Mouse (Mus musculus) gastrocnemius, postnatal 25 days (tissue): ENCODE results near the gene Grk5. TPM values are rescaled to one million over a fixed set of nuclear protein-coding genes. Genes with fewer than 3 reads are reported as not detected.

ENCODE experiments used
- DNase-seq: peaks from one replicate; pipeline ENCODE4 v3.0.0; 2022
- total RNA-seq, 2 experiments: library from RNA; stranded (reverse); gene quantifications; 1 replicate in 1 of 2; 2 replicates in 1 of 2; pipeline ENCODE4 v1.2.3; 2021

Gene Grk5
- total RNA-seq, 2 experiments from 2014 or later, result 4.6 to 5.5 TPM

DNA sequence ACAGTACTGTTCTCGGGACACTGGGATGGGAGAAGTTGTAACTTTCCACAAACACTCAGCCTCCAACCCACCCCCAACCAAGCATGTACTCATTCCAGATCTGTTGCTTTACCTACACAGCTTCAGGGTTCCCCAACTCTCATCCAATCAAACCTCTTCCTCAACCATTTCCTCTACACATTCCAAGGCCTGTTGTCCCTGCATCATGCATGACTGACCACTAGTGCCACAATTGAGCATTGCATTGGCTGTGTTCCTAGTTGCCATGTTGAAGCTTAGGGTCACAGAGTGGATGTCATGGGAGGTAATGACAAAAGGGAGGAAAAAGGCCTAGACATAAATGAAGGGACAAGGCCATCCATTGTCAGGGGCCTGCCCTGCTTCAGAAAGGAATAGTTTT is 175.5 kb downstream of the Grk5 start:
- no peak for DNase-seq

GRCm38 (mm10) chr19:61078622-61079021 is 189.1 kb downstream of the Grk5 start:
- no peak for DNase-seq

GRCm38 (mm10) chr19:61080251-61080749 is 190.8 kb downstream of the Grk5 start:
- no peak for DNase-seq

- DNase-seq, result no peak
Observed at GRCm38 (mm10) chr19:61083006-61083405, 193.5 kb downstream of the Grk5 start.

DNA sequence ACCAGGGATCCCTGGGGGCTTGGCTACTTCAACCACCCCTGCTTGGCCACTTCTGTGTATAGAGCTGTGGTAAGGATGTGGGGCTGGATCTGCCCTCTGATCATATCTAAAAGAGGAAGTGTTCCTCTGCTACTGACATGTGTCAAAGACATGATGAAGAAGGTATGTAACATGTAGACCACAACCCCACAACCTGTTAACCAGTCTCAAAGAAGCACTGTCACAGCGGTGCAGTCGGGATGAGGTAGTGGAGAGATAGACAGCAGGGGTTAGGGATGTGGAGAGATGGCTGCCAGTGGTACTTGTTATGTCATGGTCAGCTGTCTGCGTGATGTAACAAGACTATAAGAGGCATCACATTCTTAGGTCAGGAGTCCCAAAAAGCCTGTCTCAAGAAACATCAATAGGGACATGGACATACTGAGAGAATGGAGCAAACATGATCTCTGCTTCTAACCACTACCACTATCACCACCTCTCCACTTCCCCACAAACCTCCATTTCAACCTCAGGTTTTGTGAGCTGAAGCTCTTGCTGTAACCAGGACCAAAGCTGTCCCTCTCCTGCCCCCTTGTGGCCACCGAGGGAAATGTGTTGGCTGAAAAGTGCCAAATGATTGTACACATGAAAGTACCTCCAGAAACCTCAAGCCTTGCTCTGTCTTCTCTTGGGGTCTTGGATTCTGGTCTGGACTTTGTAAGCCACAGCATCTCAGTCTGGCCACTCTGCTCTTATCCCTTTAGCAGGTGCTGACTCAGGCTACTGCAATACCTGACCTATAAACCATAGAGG is 194.8 kb downstream of the Grk5 start:
- peak; percentile 61 for DNase-seq

- DNase-seq, result no peak
Observed at GRCm38 (mm10) chr19:61085217-61085616, 195.7 kb downstream of the Grk5 start.

- DNase-seq, result no peak
Observed at GRCm38 (mm10) chr19:61087781-61088180, 198.2 kb downstream of the Grk5 start.

DNA sequence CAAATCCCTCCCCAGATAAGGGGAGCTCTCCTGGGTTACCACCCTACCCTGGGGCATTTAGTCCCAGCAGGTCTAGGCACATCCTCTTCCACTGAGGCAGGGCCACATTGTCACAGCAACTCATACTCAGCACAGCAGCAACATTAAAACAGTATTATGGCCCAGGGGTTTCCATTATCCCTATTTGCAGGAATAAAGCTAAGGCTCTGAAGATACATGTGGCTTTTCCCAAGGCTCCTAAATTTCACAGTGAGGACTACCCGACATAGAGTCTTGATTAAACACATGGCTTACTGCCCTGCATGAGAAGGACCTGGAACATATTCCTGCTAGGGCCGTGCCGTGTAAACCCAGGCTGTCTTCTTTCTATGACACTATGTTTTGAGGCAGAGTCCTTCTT is 199.5 kb downstream of the Grk5 start:
- no peak for DNase-seq

DNA sequence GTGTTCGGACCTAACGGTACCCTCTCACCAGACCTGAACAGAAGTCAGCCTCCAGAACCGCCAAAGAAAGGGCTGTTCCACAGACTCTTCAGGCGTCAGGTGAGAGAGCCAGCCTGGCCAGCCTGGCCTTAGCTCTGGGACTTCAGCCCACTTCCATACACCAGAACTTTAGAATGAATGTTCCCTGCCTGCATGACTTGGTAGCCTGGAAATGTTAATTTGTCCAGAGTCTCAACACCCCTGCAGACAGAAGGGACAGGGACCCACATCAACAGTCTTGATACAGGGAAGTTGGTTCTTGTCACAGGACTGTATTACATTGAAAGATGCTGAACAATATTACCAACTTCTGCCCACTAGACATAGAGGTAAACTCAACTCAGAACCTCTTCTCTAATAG is 201.0 kb downstream of the Grk5 start:
- no peak for DNase-seq

- DNase-seq, result no peak
Observed at GRCm38 (mm10) chr19:61096776-61097175, 207.2 kb downstream of the Grk5 start.

- DNase-seq, result no peak
Observed at GRCm38 (mm10) chr19:61097764-61098163, 208.2 kb downstream of the Grk5 start.

DNA sequence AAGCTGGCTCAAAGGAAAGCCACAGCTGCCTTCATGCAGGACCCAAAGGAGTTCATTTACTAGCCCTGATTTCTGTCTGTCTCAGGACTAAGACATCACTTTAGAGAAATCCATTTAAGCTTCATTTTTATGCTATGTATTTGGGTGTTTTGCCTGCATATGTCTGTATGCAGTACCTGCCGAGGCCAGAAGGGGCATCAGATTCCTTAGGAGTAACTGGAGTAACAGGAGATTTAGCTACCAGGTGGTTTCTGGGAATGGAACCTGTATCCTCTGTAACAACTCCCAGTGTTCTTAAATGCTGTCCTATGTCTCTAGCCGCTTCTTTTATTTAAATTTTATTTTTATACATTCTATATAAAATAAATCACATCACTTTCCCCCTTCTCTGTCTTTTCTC is 220.6 kb downstream of the Grk5 start:
- no peak for DNase-seq

GRCm38 (mm10) chr19:61131096-61131495 is 241.5 kb downstream of the Grk5 start:
- no peak for DNase-seq

GRCm38 (mm10) chr19:61138655-61139054 is 249.1 kb downstream of the Grk5 start:
- no peak for DNase-seq

DNA sequence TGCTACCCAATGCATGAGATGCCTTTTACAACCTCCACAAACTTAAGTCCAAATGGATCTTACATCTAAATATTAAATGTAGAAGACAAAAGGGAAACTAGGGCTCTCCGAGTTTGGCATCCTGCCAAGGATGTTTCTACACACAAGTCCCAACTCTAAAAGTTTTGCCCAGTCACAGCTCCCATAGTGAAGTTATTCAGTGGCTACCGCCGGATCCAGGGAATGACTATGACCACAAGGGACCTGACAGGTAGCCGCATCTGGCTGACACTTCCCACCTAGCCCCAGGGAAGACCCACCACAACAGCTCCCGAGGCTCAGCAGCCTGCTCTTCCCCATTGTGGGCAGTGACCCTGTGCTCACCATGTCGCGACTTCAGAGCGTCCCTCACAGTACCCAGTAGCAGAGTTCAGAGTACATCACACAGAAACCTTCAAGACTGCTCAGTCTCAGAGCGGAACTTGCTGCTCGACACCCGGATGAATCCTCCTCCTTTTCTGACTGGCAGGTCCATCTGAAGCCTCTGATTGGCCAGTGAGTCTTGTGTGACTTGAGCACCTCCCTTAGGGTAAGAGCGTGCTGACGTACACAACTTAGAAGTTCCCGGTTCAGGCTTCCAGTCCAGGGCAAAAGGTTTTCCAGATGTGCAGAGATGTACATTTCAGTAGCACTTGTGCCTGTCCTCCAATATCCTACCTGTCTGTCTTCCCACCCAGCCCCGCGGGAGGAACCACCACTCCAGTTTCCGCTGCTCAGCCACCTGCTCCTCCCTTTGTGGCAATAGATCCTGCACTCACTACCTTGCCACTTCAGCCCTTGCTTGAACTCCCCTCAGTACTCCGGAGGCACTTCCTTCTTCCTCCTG is 251.0 kb downstream of the Grk5 start, which contains the start of gene Zfp950:
Gene Zfp950, minus strand, starts transcription at position 499 of the 865 bp plus-strand sequence.
- peak; percentile 87 for DNase-seq

GRCm38 (mm10) chr19:61141299-61141698 is 251.8 kb downstream of the Grk5 start:
- DNase-seq, result no peak

Other genes starting within 250 kb of the Grk5 start
- gene Nanos1, start 133.8 kb upstream of the Grk5 start, total RNA-seq, result under 1 TPM; 0.05 to 0.15 TPM
- 10 to 100 TPM; 74.9 to 81.8 TPM for gene Eif3a, start 99.1 kb upstream of the Grk5 start, total RNA-seq
- 1 to 10 TPM; 7.7 to 9.3 TPM for gene Fam45a, start 78.2 kb upstream of the Grk5 start, total RNA-seq
- gene Sfxn4, start 28.3 kb upstream of the Grk5 start, total RNA-seq, result 1 to 10 TPM; 1.6 to 1.8 TPM
- gene Prdx3, start 15.2 kb upstream of the Grk5 start, total RNA-seq, result 100 to 1,000 TPM; 203 to 204 TPM